Mouse (Mus musculus) layer of hippocampus, adult 2 months (tissue): ENCODE measurements at regions not wholly inside any gene's neighbourhood (a gene's known extent, or its start where the extent isn't known, plus 50 kb on each side); places are given as distances from the start of the nearest gene placed in this dataset.

Experiments used
- DNase-seq, 2 experiments: peaks; one replicate each; pipeline ENCODE4 v3.0.0; 2022; ENCODE audit warnings: low spot score in 2 of 2
- H3K27ac ChIP-seq: fragments of 200-600 bp; 2 replicates; pipeline ENCODE4 v1.8.1; 2022
- H3K4me3 ChIP-seq: fragments of 200-600 bp; 2 replicates; pipeline ENCODE4 v1.8.1; 2022; ENCODE audit warnings: mild to moderate bottlenecking
- CTCF ChIP-seq: fragments of 200-600 bp; conservative IDR thresholded peaks from 2 replicates; pipeline ENCODE4 v1.8.1; 2022; ENCODE audit warnings: antibody characterized with exemption, mild to moderate bottlenecking, moderate library complexity

DNA sequence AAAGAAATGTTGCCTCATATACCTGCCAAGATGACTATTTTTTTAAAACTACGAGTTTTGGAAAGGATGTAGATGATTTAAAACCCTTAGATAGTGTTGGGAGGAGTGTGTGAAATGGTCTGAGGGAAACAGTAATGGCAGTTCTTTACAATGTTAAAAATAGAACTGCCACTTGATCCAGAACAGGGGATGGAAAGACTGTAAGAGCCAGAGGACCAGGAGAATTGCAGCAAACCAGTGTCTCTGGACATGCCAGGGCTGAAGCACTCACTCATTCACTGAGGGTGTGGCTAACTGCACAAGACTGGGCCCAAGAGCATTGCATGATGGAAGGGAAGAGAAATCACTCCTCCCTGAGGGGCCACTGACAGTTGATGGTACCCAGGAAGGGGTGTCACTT, 53.9 kb upstream of the Rasgef1b start:
- no peak for TF ChIP-seq CTCF
- Histone ChIP-seq H3K4me3 (no peak overlapping the region), H3K27ac (no peak overlapping the region)
- DNase-seq: no peak

DNA sequence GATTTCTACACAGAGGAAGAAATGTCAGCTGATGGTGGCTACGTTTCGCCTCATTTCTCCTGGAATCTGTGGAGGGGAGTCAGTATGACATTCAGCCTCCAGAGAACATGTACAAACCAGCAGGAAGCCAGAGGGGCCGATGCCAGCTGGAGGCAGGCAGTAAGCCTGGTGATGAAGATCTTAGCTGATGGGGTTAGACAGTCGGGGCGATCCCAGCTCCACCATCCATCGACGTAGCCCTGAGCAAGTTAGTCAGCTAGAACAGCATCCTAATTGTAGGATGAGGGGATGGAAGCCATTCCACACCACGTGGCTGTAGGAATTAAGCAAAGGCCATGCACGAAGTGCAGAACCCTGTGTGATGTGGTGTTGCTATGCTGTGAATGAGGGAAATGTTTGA, 57.0 kb upstream of the Rasgef1b start:
- H3K4me3 ChIP-seq: no peak overlapping the region
- H3K27ac ChIP-seq: no peak overlapping the region
- TF ChIP-seq CTCF: no peak
- no peak for DNase-seq

DNA sequence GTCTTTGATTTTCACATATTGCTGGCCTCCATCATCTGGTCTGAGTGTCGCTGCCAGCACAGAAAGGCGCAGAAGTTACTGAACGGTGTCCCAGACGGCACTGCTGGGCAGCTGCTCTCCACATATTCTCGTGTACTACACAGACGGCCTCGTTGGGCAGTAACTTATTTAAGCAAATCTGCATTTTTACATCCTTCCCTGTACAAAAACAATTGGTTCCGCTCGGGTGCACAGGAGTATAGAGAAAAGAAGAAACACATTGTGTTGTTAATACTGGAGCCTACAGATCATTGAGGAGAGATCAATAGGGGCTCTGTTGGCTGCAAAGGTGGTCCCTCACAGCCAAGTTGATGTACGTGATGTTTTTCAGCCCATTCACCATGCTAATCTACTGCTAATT, 58.4 kb upstream of the Rasgef1b start:
- Histone ChIP-seq H3K4me3 (no peak overlapping the region), H3K27ac (no peak overlapping the region)
- TF ChIP-seq CTCF: no peak
- no peak for DNase-seq

DNA sequence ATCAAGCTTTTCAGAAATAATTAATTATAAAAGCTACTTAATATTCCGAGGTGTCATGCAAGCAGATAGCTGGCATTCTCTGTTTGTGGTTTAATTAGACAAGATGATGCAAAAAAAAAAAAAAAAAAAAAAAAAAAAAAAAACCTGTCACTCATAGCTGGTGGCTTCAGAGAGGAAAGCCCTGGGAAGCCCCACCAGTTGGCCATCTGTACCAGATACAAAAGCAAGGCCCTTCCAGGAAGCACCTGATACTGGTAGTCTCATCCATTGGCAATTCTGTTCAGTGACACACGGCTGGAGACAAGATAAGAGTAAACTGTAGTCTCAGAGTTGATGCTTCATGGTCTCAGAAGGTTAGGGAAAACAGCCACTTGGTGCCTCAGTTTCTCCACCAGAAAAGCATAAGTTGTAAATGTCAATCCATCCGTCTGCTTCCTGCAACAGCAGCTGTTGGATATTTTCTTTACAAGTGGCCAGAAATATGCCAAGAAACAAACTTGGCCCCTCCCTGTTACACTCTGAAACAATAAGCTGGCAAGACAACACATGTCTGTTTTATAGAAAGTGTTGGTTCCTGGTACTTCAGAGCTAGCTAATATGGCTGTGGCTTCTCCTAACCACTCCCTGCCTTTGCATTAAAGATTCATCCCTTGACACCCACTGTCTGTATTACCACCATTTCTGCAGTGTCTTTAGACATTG, 59.0 kb upstream of the Rasgef1b start:
- no peak overlapping the region for H3K4me3 ChIP-seq
- no peak for DNase-seq
- TF ChIP-seq CTCF: no peak
- H3K27ac ChIP-seq: no peak overlapping the region

DNA sequence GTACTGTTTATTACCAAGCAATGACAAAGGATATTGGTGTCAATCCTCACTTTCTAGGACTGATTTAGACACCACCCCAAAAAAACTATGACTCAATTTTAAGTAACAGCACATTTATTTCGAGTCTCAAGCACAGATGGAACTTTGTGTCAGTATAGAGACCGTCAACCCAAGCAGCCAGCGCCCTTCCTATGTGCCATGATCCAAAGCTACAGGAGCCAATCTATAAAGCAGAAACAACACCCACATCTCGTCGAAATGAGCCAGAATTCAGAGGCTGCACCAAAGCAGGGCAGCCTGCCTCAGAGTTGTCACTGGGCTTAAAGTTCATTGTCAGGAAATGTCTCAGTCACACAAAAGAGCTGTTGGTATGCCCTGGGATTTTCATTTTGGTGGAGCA, 61.9 kb upstream of the Rasgef1b start:
- Histone ChIP-seq H3K27ac (no peak overlapping the region), H3K4me3 (no peak overlapping the region)
- no peak for TF ChIP-seq CTCF
- no peak for DNase-seq

DNA sequence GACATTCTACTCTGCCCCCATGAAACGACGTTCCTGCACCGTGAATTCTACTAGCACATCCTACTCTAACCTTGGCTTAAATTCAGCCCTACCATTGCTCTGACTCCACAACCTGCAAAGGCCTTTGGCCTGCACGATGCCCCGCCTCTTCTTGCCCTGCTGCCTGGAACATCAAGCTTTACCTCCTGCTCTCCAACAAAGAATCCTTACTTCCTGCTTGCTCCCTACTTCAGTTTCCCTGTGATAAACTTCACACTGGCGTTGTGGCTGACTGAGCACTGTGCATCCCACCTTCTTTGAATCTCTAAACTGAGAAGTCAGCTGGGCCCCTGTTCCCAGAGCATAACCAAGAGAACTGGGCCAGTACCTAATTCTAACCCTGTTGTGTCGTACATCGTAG, 71.7 kb upstream of the Rasgef1b start:
- TF ChIP-seq CTCF: no peak
- DNase-seq: no peak
- Histone ChIP-seq H3K27ac (no peak overlapping the region), H3K4me3 (no peak overlapping the region)

DNA sequence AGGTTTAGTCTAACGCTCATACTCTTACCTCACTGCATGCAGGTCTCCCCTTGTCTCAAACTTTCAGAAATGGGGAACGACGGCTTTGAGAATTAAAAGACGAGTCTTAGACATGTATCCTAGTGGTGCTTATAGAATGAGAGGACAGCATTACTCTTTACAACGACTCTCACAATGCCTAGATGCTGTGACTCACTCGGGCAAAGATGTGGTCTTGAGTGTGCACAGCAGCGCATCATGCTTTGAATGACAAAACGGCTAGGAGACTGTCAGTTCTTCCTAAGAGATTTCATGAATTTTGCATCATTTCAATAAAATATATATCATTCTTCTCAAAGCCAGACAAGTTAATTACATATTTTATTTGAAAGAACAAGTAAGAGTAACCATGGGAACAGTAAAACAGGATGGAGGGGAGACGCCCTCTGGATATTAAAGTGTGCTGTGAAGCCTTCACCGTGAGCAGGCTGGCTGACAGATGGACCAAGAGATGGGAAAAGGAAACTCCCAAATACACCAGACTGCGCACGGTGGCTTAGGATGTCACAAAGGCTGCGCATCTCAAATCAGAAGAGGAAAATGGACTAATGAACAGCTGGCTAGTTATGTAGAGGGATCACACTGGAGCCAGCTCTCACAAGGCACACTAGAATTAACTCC, 73.1 kb upstream of the Rasgef1b start:
- H3K27ac ChIP-seq: no peak overlapping the region
- DNase-seq: peak in 1 of 2 experiments; percentile 14
- no peak overlapping the region for H3K4me3 ChIP-seq
- no peak for TF ChIP-seq CTCF

DNA sequence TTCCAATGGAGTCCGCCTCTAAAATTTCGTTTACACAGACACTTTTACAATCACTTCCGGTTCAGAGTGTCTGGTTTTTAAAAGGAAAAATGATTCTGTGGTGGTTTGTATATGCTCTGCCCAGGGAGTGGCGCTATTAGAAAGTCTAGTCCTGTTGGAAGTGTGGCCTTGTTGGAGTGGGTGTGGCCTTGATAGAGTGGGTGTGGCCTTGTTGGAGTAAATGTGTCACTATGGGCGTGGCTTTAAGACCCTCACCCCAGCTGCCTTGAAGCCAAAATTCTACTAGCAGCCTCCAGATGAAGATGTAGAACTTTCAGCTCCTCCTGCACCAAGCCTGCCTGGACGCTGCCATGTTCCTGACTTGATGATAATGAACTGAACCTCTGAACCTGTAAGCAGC, 79.2 kb upstream of the Vamp9 start:
- H3K27ac ChIP-seq: no peak overlapping the region
- no peak overlapping the region for H3K4me3 ChIP-seq
- DNase-seq: no peak
- no peak for TF ChIP-seq CTCF

DNA sequence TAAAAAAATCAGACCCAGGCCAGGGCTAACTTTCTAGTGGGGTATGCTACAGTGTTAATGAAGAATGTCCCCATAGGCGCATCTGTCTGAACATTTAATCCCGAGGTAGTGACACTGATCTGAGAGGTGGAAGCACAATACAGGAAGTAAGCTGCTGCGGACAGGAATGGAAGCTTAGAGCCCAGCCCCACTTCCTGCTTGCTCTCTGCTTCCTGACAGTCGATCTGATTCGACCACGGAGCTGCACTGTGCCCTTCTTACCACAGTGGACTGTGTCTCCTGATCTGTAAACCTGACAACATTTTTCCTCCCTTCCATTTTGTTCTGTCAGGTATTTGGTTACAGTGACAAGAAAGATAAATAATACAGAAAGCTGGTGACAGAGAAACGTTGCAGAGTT, 77.5 kb upstream of the Vamp9 start:
- H3K4me3 ChIP-seq: no peak overlapping the region
- no peak overlapping the region for H3K27ac ChIP-seq
- no peak for DNase-seq
- TF ChIP-seq CTCF: no peak

DNA sequence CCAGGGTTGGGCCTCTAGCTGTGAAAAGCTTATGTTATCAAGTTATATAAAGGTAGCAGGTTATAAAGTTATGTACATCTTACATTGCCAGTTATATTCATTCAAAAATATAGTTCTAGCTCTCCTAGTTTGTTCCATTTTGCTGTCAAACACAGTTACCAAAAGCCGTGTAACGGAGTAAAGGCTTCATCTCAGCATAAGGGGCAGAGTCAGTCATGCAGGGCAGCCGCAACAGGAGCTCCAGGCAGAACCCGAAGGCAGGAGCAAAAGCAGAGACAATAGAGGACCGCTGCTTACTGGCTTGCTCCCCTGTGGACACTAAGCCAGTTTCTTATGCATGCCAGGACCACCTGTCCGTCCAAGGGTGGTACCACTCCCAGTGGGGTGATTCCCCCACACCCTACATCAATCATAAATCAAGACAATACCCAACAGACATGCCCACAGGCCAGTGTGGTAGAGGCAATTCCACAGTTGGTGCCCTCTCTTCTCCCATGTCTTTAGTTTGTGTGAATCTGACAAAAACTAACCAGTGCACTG, 67.7 kb upstream of the Vamp9 start:
- no peak for TF ChIP-seq CTCF

DNA sequence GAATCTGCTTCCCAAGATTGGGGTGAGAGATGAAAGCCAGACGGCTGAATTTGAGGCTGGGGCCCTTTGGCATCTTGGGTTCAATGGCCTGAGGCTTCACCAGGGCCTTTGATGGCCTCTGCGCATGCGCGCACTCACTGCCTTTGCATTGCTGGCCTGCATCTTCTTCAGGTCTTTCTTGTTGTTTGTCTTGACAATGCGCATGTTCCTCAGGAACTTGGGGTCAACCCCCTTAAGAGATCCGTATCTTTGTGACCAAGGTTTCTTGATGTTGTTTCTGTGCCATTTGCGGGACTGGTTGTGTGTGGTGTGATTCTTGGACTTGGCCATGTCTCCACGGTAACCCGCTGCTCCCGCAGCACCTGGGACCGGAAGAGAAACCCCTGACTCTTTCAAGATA, 66.4 kb upstream of the Vamp9 start:
- no peak for DNase-seq
- no peak for TF ChIP-seq CTCF
- Histone ChIP-seq H3K4me3 (no peak overlapping the region), H3K27ac (no peak overlapping the region)

More for the DNA sequence above, 67.7 kb upstream of the Vamp9 start:
- no peak for DNase-seq
- Histone ChIP-seq H3K27ac (no peak overlapping the region), H3K4me3 (no peak overlapping the region)

DNA sequence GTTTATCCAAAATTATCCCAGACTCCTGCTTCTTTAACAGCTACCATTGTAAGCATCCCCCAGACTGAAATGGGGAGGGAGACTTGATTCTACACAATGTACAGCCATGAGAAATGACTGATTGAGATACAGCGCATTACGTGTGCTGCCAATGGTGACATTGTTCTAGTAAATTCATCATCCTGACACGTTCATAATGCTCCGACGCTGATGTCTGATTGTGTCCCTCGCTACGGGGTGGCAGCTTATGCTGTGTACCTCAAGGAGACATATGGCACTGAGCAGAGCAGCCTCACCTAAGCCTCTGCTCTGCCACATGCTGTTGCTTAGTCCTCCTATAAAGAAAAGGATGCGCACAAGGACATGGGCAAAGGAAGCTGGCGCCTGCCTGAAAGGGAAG, 65.2 kb upstream of the Vamp9 start:
- TF ChIP-seq CTCF: no peak
- no peak overlapping the region for H3K27ac ChIP-seq
- no peak for DNase-seq

DNA sequence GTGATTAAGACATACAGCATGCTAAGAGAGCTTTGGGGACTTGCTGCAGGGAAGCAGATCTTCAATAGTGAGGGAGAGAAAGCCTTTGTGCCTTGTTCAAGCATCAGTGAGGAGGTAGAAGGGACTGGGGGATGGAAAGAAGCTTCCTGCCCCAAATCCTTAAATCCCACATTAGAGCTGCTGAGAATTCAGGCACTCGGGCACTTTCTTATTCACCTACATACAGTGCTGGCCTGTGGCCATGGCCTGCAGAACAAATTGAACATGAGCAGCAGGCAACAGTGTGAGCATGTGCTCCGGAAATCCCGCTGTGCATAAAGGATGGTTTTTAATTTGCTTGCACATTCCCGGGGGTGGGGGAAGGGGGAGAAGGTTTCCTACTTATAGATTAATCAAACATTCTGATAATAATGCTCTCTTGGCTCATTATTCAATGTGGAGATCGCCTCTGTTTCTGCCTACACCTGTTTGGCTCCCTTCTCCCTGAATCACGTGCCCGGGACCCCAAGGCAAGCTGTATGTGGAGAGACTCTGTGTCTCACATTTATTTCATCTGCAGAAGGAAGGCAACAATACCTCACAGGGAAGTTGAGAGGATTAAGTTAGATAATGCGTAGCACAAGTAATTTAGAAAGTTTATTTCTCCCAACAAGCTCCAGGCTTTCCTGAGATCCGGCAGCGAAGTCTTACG, 60.3 kb upstream of the Vamp9 start:
- Histone ChIP-seq H3K27ac (no peak overlapping the region), H3K4me3 (no peak overlapping the region)
- DNase-seq: no peak
- no peak for TF ChIP-seq CTCF

More for the DNA sequence above, 65.2 kb upstream of the Vamp9 start:
- no peak overlapping the region for H3K4me3 ChIP-seq
